Mouse (Mus musculus): ENCODE measurements around the gene Gm8978.
"Not testable (repeated sequence)": the region's sequence is repeated elsewhere in the genome, so short reads cannot be mapped to it uniquely, and the experiment has no call there.

GRCm38 (mm10) chr19:33589626-33590302 lies 35.3 kb downstream of the Gm8978 start:
- TF ChIP-seq CTCF (IDR thresholded peaks at IDR 0.05; ENCODE audit: extremely low read depth, insufficient read depth, insufficient read length, insufficient replicate concordance); POLR2A (IDR thresholded peaks at IDR 0.05; ENCODE audit: low read depth, low read length): not testable (repeated sequence)

All from spleen, adult 2 months (tissue).